Mouse (Mus musculus) frontal cortex, postnatal 25 days (tissue): ENCODE data around the gene Olfr118.
"Not testable (repeated sequence)": the region's sequence is repeated elsewhere in the genome, so short reads cannot be mapped to it uniquely, and the experiment has no call there.

Experiments
- DNase-seq, 2 experiments: peaks; one replicate each; pipeline ENCODE4 v3.0.0; 2022; ENCODE audit warnings: low spot score in 2 of 2

Olfr118 gene

DNA sequence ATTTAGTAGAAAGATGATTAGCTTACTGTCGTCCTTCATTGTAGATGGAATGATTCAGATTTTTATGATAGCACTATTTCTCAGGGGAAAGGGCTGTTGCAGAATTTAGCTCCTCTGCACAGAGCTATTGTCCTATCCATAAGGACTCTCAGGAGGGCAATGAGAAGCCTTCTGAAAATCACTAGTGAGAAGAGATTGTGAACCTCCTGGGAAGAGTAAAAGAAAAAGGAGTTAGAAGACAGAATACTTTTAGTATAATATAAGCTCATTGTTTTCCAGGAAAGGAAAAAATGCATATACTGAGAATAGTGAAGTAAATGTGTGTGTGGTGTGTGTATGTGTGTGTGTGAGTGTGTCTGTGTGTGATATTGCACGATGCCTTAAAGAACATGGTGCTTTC is at the start of gene Olfr118:
Gene Olfr118 (plus strand): TSS at position 301 of the 400 bp plus-strand sequence.
- DNase-seq = no peak

GRCm38 (mm10) chr17:37627009-37627408 is 39.8 kb upstream of the Olfr118 start, which contains the start of the genes Olfr115 and Olfr116:
Gene Olfr115 (minus strand): TSS chr17:37627109.
Gene Olfr116 (minus strand): TSS chr17:37627199.
- no peak for DNase-seq

DNA sequence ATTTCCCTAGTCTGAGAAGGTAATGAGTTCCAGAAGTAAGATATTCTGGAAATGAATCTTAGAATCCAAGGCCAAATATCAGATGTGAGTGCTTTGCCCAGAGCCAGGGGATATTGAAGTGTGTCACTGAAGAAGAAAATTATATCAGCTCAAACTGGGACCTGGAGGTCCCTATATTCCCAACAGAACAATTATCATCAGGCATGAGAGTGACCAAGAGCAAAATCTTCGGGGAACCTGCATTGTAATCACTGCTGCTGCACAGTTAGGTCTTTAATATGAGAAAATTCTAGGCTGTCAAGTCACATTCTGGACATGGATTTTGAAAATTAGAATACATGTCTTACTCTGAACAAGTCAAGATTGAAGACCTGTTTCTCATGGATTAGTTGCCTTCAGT is 3.1 kb upstream of the Olfr118 start, which contains the start of gene Olfr117:
Gene Olfr117 (minus strand): TSS at position 101 of the 400 bp plus-strand sequence.
- DNase-seq = no peak

- not testable (repeated sequence) for DNase-seq
Measured at GRCm38 (mm10) chr17:37696264-37696663, 29.5 kb downstream of the Olfr118 start, which contains the start of gene Olfr119. Gene Olfr119 (plus strand): TSS chr17:37696564.

DNA sequence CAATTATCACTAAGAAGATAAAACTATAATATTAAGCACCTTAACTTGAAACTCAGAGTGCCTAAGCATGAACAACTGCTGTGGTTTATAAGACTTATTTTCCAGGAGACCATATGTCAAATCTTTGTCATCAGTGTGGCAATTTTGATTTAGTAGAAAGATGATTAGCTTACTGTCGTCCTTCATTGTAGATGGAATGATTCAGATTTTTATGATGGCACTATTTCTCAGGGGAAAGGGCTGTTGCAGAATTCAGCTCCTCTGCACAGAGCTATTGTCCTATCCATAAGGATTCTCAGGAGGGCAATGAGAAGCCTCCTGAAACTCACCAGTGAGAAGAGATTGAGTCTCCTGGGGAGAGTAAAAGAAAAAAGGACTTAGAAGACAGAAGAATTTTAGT is 54.7 kb downstream of the Olfr118 start, which contains the start of gene Olfr120:
Gene Olfr120 (plus strand): TSS at position 301 of the 400 bp plus-strand sequence.
- no peak for DNase-seq
